Mouse (Mus musculus): ENCODE measurements around the gene Wdfy3. TPM values are rescaled to one million over a fixed set of nuclear protein-coding genes. Genes with fewer than 3 reads are reported as not detected.
A peak's percentile ranks its signal among the peaks of the same experiment; 100 is the strongest.

Gene Wdfy3
- total and polyA plus RNA-seq, 2 experiments, result 14.4 to 17.0 TPM

DNA sequence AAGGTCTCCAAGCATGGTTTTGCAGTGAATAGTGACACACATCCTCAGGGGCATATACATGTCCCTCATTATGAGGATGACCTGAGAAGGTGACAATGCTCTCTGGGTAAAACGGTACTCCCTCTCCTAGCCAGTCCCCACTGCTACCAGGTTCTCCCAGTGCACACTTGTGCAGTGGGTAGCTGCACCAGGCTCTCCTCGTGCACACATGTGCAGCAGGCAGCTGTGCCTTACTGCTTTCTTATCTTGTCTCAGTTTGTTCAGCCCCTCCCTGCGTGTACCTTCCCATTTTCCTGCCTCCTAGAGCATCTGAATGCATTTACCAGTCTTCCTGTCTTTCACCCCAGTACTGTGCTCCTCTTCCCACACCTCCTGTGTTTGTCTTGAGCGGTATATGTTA, 277.1 kb downstream of the Wdfy3 start:
- peaks cover 6% of the 10 kb centered on the region; the same call in 1 of the 2 replicates for H3K27me3 ChIP-seq (ENCODE audit: control insufficient read depth, insufficient read depth, low read length)
- H3K4me3 ChIP-seq (ENCODE audit: insufficient read depth, low read depth, low read length), result no peak overlapping the region
- no peak overlapping the region for H3K27ac ChIP-seq (replicated peaks; ENCODE audit: insufficient read depth, low read depth, low read length)
- TF ChIP-seq POLR2A (IDR thresholded peaks at IDR 0.05; ENCODE audit: extremely low read depth, insufficient read depth, low read length), result no peak
- no peak for TF ChIP-seq CTCF (IDR thresholded peaks at IDR 0.05; ENCODE audit: low read depth, low read length)
- no peaks in the 10 kb centered on the region for H3K4me1 ChIP-seq (ENCODE audit: control insufficient read depth, insufficient read depth, low read length)
- H3K9ac ChIP-seq (ENCODE audit: low read depth, low read length), result no peak overlapping the region
- 36% methylated on average over 4 of the region's 4 CpGs for WGBS
- H3K36me3 ChIP-seq (ENCODE audit: control insufficient read depth, insufficient read depth, low read length), result no peaks in the 10 kb centered on the region
- H3K79me2 ChIP-seq (ENCODE audit: control insufficient read depth, insufficient read depth, low read length), result no peaks in the 10 kb centered on the region
- DNase-seq (ENCODE audit: extremely low read depth, low read depth, low spot score), result no peak

DNA sequence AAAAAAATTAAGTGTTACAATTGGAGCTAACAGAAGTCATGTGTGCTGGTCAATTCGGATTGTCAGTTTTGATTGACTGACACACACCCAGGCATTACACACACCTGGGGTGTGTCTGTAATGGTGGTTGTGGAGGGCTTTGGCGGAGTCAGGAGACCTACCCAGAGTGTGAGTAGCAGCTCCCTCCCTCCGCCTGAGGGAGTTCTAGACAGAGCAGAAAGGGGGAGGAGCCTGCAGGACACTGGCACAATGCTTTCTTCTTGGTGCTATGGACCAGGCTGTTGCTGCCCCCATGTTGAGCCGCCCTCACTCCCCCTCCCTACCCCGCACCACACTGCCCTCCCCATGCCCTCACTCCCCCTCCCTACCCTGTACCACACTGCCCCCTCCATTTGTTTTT, 279.2 kb downstream of the Wdfy3 start:
- Histone ChIP-seq H3K27ac (replicated peaks; ENCODE audit: insufficient read depth, low read depth, low read length) (no peak overlapping the region), H3K4me3 (ENCODE audit: insufficient read depth, low read depth, low read length) (no peak overlapping the region), H3K36me3 (ENCODE audit: control insufficient read depth, insufficient read depth, low read length) (no peaks in the 10 kb centered on the region), H3K79me2 (ENCODE audit: control insufficient read depth, insufficient read depth, low read length) (no peaks in the 10 kb centered on the region), H3K9ac (ENCODE audit: low read depth, low read length) (no peak overlapping the region), H3K27me3 (ENCODE audit: control insufficient read depth, insufficient read depth, low read length) (peaks cover 6% of the 10 kb centered on the region; the same call in 1 of the 2 replicates), H3K4me1 (ENCODE audit: control insufficient read depth, insufficient read depth, low read length) (peaks cover 2% of the 10 kb centered on the region; the same call in 1 of the 2 replicates)
- TF ChIP-seq POLR2A (IDR thresholded peaks at IDR 0.05; ENCODE audit: extremely low read depth, insufficient read depth, low read length) (no peak), CTCF (IDR thresholded peaks at IDR 0.05; ENCODE audit: low read depth, low read length) (no peak)
- no peak for DNase-seq (ENCODE audit: extremely low read depth, low read depth, low spot score)
- WGBS, result 69% methylated on average over 5 of the region's 5 CpGs

GRCm38 (mm10) chr5:101789770-101790169, 280.0 kb downstream of the Wdfy3 start:
- H3K9ac ChIP-seq (ENCODE audit: low read depth, low read length), result no peak overlapping the region
- TF ChIP-seq POLR2A (IDR thresholded peaks at IDR 0.05; ENCODE audit: extremely low read depth, insufficient read depth, low read length), result no peak
- no peak for TF ChIP-seq CTCF (IDR thresholded peaks at IDR 0.05; ENCODE audit: low read depth, low read length)
- H3K4me3 ChIP-seq (ENCODE audit: insufficient read depth, low read depth, low read length), result no peak overlapping the region
- no peaks in the 10 kb centered on the region for H3K79me2 ChIP-seq (ENCODE audit: control insufficient read depth, insufficient read depth, low read length)
- H3K27me3 ChIP-seq (ENCODE audit: control insufficient read depth, insufficient read depth, low read length), result peaks cover 6% of the 10 kb centered on the region; the same call in 1 of the 2 replicates
- no peak for DNase-seq (ENCODE audit: extremely low read depth, low read depth, low spot score)
- H3K36me3 ChIP-seq (ENCODE audit: control insufficient read depth, insufficient read depth, low read length), result no peaks in the 10 kb centered on the region
- H3K27ac ChIP-seq (replicated peaks; ENCODE audit: insufficient read depth, low read depth, low read length), result no peak overlapping the region
- H3K4me1 ChIP-seq (ENCODE audit: control insufficient read depth, insufficient read depth, low read length), result peaks cover 2% of the 10 kb centered on the region; the same call in 1 of the 2 replicates

DNA sequence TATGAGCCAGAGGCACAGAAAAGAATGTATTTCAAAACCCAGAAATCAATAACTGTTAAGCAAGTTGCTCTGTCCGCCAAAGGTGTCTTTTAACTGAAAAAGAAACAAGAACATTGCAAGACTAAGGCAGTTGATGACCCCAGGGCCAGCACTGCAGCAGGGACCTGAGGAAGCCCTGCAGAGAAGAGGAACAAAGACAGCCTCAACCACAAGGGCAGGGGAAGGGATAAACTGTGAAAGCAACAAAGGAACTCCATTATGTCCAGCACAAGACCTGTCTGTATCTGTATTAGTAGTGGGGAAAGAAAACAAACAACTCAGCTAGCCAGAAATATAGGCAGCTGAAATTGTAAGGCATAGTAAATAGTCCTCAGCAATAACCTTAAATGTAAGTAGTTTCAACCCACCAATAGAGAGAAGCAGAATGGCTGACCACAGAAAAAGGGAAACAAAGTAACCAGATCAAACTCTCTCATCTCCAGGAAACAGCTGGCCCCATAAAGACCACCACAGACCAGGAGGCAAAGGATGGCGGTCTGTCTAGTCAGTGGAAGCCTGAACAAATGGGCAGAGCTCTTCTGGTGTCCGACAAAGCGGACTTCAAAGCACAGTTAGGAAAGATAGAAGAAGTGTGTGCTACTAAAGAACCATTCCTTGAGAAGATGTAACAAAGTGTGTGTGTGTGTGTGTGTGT, 283.7 kb downstream of the Wdfy3 start:
- H3K4me1 ChIP-seq (ENCODE audit: control insufficient read depth, insufficient read depth, low read length), result peaks cover 2% of the 10 kb centered on the region; the same call in 1 of the 2 replicates
- TF ChIP-seq POLR2A (IDR thresholded peaks at IDR 0.05; ENCODE audit: extremely low read depth, insufficient read depth, low read length) (no peak), CTCF (IDR thresholded peaks at IDR 0.05; ENCODE audit: low read depth, low read length) (no peak)

GRCm38 (mm10) chr5:101784787-101785186, 284.9 kb downstream of the Wdfy3 start:
- H3K36me3 ChIP-seq (ENCODE audit: control insufficient read depth, insufficient read depth, low read length), result no peaks in the 10 kb centered on the region
- 79% methylated on average over 2 of the region's 2 CpGs for WGBS
- H3K27ac ChIP-seq (replicated peaks; ENCODE audit: insufficient read depth, low read depth, low read length), result no peak overlapping the region
- H3K27me3 ChIP-seq (ENCODE audit: control insufficient read depth, insufficient read depth, low read length), result no peaks in the 10 kb centered on the region
- H3K9ac ChIP-seq (ENCODE audit: low read depth, low read length), result no peak overlapping the region
- no peak for TF ChIP-seq POLR2A (IDR thresholded peaks at IDR 0.05; ENCODE audit: extremely low read depth, insufficient read depth, low read length)
- H3K4me3 ChIP-seq (ENCODE audit: insufficient read depth, low read depth, low read length), result no peak overlapping the region
- H3K79me2 ChIP-seq (ENCODE audit: control insufficient read depth, insufficient read depth, low read length), result no peaks in the 10 kb centered on the region
- H3K4me1 ChIP-seq (ENCODE audit: control insufficient read depth, insufficient read depth, low read length), result peaks cover 2% of the 10 kb centered on the region; the same call in 1 of the 2 replicates
- no peak for DNase-seq (ENCODE audit: extremely low read depth, low read depth, low spot score)

More for the DNA sequence above, 283.7 kb downstream of the Wdfy3 start:
- Histone ChIP-seq H3K79me2 (ENCODE audit: control insufficient read depth, insufficient read depth, low read length) (no peaks in the 10 kb centered on the region), H3K27ac (replicated peaks; ENCODE audit: insufficient read depth, low read depth, low read length) (no peak overlapping the region), H3K27me3 (ENCODE audit: control insufficient read depth, insufficient read depth, low read length) (no peaks in the 10 kb centered on the region), H3K9ac (ENCODE audit: low read depth, low read length) (no peak overlapping the region), H3K4me3 (ENCODE audit: insufficient read depth, low read depth, low read length) (no peak overlapping the region), H3K36me3 (ENCODE audit: control insufficient read depth, insufficient read depth, low read length) (no peaks in the 10 kb centered on the region)
- WGBS, result 68% methylated on average over 4 of the region's 4 CpGs
- DNase-seq (ENCODE audit: extremely low read depth, low read depth, low spot score), result peak; percentile 67

DNA sequence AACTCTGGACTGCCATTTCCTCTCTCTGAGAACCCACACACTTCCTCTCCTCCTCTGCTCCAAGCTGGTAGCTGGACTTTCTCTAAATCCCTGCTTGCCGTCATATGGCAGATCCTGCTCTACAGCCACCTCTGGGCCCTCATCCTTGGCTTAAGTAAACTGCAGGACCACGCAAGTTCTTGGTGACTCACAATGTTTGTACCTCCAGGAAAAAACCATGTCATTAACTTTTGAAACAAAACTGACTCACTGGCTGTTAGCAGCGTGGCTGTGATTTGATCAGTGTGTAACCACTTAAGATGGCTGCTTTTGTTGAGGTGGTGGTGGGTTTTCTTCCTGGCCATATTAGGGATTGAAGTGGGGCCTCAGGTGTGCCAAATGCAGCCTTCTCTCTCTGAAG, 285.4 kb downstream of the Wdfy3 start:
- H3K27ac ChIP-seq (replicated peaks; ENCODE audit: insufficient read depth, low read depth, low read length), result no peak overlapping the region
- no peak overlapping the region for H3K9ac ChIP-seq (ENCODE audit: low read depth, low read length)
- H3K4me1 ChIP-seq (ENCODE audit: control insufficient read depth, insufficient read depth, low read length), result peaks cover 2% of the 10 kb centered on the region; the same call in 1 of the 2 replicates
- H3K79me2 ChIP-seq (ENCODE audit: control insufficient read depth, insufficient read depth, low read length), result no peaks in the 10 kb centered on the region
- no peak for DNase-seq (ENCODE audit: extremely low read depth, low read depth, low spot score)
- no peaks in the 10 kb centered on the region for H3K36me3 ChIP-seq (ENCODE audit: control insufficient read depth, insufficient read depth, low read length)
- TF ChIP-seq CTCF (IDR thresholded peaks at IDR 0.05; ENCODE audit: low read depth, low read length) (no peak), POLR2A (IDR thresholded peaks at IDR 0.05; ENCODE audit: extremely low read depth, insufficient read depth, low read length) (no peak)
- 68% methylated on average over 3 of the region's 3 CpGs for WGBS
- H3K4me3 ChIP-seq (ENCODE audit: insufficient read depth, low read depth, low read length), result no peak overlapping the region
- H3K27me3 ChIP-seq (ENCODE audit: control insufficient read depth, insufficient read depth, low read length), result 0 out of 2 replicates have a peak, but pooled peaks cover 2% of the 10 kb centered on the region

Data from liver, adult 2 months (tissue).